Mouse (Mus musculus): ENCODE measurements around the gene Gm9573. TPM values are rescaled to one million over a fixed set of nuclear protein-coding genes. Genes with fewer than 3 reads are reported as not detected.

Gene Gm9573
- polyA plus RNA-seq, 1 experiment from 2014 or later, result not detected

DNA sequence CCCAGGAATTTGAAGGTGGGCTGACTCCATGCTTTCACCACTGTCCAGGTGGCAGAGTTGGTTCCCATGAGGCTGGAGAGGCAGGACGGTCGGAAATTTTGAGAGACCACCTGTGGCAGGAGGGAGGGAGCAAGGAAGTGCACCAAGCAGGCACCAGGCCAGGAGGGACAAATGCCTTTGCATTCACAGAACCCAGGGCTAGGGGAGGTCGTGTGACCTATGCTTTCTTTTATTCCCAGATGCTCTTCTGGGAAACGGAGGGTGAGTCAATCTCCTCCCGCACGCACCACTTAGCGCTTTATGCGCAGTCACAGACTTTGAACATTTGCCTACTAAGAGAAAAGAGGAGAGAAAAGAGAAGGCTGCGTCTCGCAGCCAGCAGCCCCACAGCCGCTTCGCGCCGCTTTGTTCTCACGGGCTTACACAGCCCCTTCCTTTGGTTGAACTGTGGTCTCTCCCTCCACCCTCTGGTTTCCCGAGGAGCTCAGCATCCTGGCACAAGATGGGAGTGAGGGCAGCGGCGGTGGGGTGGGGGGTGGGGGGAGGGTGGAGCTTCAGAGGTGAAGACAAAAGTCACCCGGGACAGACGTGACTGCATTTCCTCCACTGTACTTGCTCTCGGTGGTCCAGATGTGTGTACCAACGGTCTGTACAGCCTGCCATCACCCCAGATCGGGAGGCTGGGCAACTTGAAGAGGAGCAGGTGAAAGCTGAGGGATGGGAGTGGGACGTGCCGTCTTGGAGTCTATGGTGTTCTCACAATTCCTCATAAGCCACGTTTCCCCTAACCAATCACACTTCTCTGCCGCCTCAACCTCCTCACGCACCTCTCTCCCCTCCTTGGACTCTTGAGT, 57.1 kb downstream of the Gm9573 start:
- peak overlapping the region; percentile 23 for H3K4me3 ChIP-seq (ENCODE audit: low read depth, low read length)
- no peaks in the 10 kb centered on the region for H3K36me3 ChIP-seq (ENCODE audit: control insufficient read depth, insufficient read depth, low read length)
- WGBS, result 2% methylated on average over 28 of the region's 28 CpGs
- H3K4me1 ChIP-seq (replicated peaks; ENCODE audit: control insufficient read depth, insufficient read depth, low read length), result peaks cover 7% of the 10 kb centered on the region; the same call in 1 of the 2 replicates
- H3K4me2 ChIP-seq (ENCODE audit: low read depth, low read length, severe bottlenecking), result peak overlapping the region; percentile 50
- DNase-seq (ENCODE audit: low spot score) (peak; percentile 68), ATAC-seq (replicated peaks; ENCODE audit: low FRiP score) (peak; percentile 65; the same call in 1 of the 2 replicates)
- no peaks in the 10 kb centered on the region for H3K9me3 ChIP-seq (ENCODE audit: control insufficient read depth, low read length)
- H3K9ac ChIP-seq (ENCODE audit: low read length), result peak overlapping the region; percentile 55
- peaks cover 11% of the 10 kb centered on the region; the same call in 1 of the 2 replicates for H3K27me3 ChIP-seq (ENCODE audit: control insufficient read depth, insufficient read depth, low read length)
- no peak overlapping the region for H3K27ac ChIP-seq (ENCODE audit: low read depth, low read length)

Other genes starting within 250 kb of the Gm9573 start
- gene H2-Q4, start 247.0 kb downstream of the Gm9573 start, polyA plus RNA-seq (2014; fragmentation: Nextera tagmentation; extraction: Ambion mirVana), result 1.7 and 2.1 TPM in 2 replicates
- 0.72 and 1.2 TPM in 2 replicates for gene H2-Q6, start 201.8 kb downstream of the Gm9573 start, polyA plus RNA-seq (2014; fragmentation: Nextera tagmentation; extraction: Ambion mirVana)
- gene H2-Q7, start 187.5 kb downstream of the Gm9573 start, polyA plus RNA-seq (2014; fragmentation: Nextera tagmentation; extraction: Ambion mirVana), result 10.5 and 10.6 TPM in 2 replicates
- gene H2-Q10, start 156.5 kb downstream of the Gm9573 start, polyA plus RNA-seq (2014; fragmentation: Nextera tagmentation; extraction: Ambion mirVana), result 0.07 and 0.12 TPM in 2 replicates
- not detected in 2 replicates for gene Pou5f1, start 120.6 kb downstream of the Gm9573 start, polyA plus RNA-seq (2014; fragmentation: Nextera tagmentation; extraction: Ambion mirVana)
- 58.4 and 59.4 TPM in 2 replicates for gene Tcf19, start 109.8 kb downstream of the Gm9573 start, polyA plus RNA-seq (2014; fragmentation: Nextera tagmentation; extraction: Ambion mirVana)
- 17.7 and 18.2 TPM in 2 replicates for gene Cchcr1, start 109.5 kb downstream of the Gm9573 start, polyA plus RNA-seq (2014; fragmentation: Nextera tagmentation; extraction: Ambion mirVana)
- 1.3 and 1.4 TPM in 2 replicates for gene Psors1c2, start 93.4 kb downstream of the Gm9573 start, polyA plus RNA-seq (2014; fragmentation: Nextera tagmentation; extraction: Ambion mirVana)
- not detected in 2 replicates for gene Cdsn, start 74.5 kb downstream of the Gm9573 start, polyA plus RNA-seq (2014; fragmentation: Nextera tagmentation; extraction: Ambion mirVana)
- gene 2300002M23Rik, start 59.2 kb downstream of the Gm9573 start, polyA plus RNA-seq (2014; fragmentation: Nextera tagmentation; extraction: Ambion mirVana), result not detected in 2 replicates
- not detected in 2 replicates for gene Sfta2, start 25.1 kb downstream of the Gm9573 start, polyA plus RNA-seq (2014; fragmentation: Nextera tagmentation; extraction: Ambion mirVana)
- gene Mucl3, start 17.1 kb upstream of the Gm9573 start, polyA plus RNA-seq (2014; fragmentation: Nextera tagmentation; extraction: Ambion mirVana), result 0.07 and 0.13 TPM in 2 replicates
- 16.2 and 19.5 TPM in 2 replicates for gene Vars2, start 41.0 kb upstream of the Gm9573 start, polyA plus RNA-seq (2014; fragmentation: Nextera tagmentation; extraction: Ambion mirVana)
- 41.2 and 47.4 TPM in 2 replicates for gene Gtf2h4, start 47.1 kb upstream of the Gm9573 start, polyA plus RNA-seq (2014; fragmentation: Nextera tagmentation; extraction: Ambion mirVana)
- 130 and 144 TPM in 2 replicates for gene Ddr1, start 78.0 kb upstream of the Gm9573 start, polyA plus RNA-seq (2014; fragmentation: Nextera tagmentation; extraction: Ambion mirVana)
- 2.4 and 3.5 TPM in 2 replicates for gene Ier3, start 195.0 kb upstream of the Gm9573 start, polyA plus RNA-seq (2014; fragmentation: Nextera tagmentation; extraction: Ambion mirVana)
- gene Flot1, start 196.6 kb upstream of the Gm9573 start, polyA plus RNA-seq (2014; fragmentation: Nextera tagmentation; extraction: Ambion mirVana), result 48.5 and 49.5 TPM in 2 replicates
- gene Tubb5, start 211.7 kb upstream of the Gm9573 start, polyA plus RNA-seq (2014; fragmentation: Nextera tagmentation; extraction: Ambion mirVana), result 1,583 and 1,671 TPM in 2 replicates
- gene Mdc1, start 214.9 kb upstream of the Gm9573 start, polyA plus RNA-seq (2014; fragmentation: Nextera tagmentation; extraction: Ambion mirVana), result 27.2 and 29.2 TPM in 2 replicates
- gene Nrm, start 234.7 kb upstream of the Gm9573 start, polyA plus RNA-seq (2014; fragmentation: Nextera tagmentation; extraction: Ambion mirVana), result 65.7 and 68.8 TPM in 2 replicates
- 25.1 and 28.1 TPM in 2 replicates for gene Ppp1r18, start 239.0 kb upstream of the Gm9573 start, polyA plus RNA-seq (2014; fragmentation: Nextera tagmentation; extraction: Ambion mirVana)